Mouse (Mus musculus) spleen, postnatal 10 days (tissue): ENCODE measurements around the gene H2afz.
A peak's percentile ranks its signal among the peaks of the same experiment; 100 is the strongest.
"Not testable (repeated sequence)": the region's sequence is repeated elsewhere in the genome, so short reads cannot be mapped to it uniquely, and the experiment has no call there.

Experiments used
- DNase-seq, 2 experiments: peaks; one replicate each; pipeline ENCODE4 v3.0.0; 2021 to 2022; ENCODE audit warnings: low spot score in 2 of 2

The H2afz gene

DNA sequence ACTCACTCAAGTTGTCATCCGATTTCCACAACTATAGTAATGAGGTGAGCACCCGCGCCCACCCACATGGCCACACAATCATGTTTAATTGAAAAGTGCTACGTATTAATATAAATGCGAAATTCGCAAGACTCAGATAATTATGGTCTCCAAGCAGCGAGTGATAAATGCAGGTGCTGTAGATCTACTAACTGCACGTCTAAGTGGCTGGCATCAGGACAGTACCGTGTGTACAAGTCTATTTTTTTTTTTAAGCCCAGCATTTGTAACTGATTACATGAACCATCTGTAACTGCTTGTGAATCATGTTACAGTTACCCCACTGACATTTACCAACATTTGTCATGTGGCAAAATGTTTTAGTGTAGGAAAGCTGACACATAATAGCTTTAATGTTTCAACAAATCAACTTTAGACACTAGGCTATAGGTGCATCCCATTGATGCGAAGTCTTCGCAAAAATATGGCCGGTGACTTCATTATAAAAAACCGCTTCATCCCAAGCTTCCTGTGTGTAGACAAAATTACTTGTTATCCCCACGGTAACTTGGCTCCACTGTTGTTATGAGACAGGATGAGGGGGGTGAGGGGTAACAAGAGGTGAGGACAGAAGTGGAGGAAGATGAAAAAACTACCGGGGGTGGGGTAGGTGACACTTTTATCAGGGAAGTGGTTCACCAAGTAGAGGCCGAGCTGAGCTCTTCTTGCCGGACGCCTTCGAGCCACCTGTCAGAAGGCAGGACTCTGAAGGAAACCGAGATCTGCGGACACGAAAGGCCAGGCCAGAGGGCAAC, 760 bp upstream of the H2afz start:
- no peak for DNase-seq

DNA sequence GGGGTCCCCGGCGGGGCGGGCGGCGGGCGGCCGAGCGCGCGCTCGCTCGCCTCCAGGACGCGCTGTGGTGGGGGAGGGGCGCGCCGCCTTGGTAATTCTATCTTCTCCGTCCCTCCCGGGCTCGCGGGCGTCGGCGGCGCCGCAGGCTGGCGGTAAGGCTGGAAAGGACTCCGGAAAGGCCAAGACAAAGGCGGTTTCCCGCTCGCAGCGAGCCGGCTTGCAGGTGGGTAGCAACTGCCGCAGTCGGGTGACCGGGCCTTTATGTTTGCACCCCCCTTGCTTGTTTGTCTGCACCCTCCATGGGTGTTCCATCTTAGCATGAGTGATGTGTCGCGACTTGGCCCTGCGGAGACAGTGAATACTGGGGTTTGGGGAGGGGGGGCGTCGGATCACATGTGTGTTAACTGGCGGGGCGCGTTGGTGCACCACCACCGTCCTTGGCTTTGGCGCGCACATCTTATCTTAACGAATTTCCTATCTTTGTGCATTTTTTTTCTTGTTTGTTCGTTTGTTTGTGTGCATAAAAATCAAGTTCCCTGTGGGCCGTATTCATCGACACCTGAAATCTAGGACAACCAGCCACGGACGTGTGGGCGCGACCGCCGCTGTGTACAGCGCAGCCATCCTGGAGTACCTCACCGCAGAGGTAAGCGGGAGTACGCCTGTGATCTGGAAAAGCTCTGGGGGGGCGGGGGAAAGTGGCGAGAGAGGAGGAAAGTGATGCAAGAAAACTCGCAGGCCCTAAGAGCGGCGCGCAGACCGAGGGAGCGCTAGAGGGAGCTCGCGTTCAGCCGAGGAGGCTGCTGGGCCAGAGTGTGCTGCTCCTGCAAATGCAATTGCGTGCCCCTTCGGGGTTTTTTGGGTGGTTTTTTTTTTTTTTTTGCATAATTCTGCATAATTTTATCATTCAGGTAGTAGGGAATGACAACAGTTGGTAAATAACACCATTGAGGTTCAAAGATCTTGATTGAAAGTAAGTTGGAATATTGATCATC, 998 bp downstream of the H2afz start:
- DNase-seq: peak; percentile 83 to 95

DNA sequence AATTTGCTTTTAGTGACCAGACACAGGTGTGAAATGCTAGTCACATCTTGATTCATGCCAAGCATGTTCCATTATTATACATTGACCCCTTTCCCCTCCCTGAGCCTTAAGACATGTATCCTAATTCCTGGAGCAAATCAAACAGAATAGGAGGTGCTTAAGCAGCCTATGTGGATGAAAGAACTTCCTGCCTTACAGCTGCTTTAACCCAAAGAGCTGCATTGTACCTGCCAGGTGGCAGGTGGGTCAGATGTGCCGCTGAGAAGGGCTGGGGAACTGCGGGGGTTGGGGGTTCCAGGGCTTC, 2.8 kb downstream of the H2afz start:
- no peak for DNase-seq

DNA sequence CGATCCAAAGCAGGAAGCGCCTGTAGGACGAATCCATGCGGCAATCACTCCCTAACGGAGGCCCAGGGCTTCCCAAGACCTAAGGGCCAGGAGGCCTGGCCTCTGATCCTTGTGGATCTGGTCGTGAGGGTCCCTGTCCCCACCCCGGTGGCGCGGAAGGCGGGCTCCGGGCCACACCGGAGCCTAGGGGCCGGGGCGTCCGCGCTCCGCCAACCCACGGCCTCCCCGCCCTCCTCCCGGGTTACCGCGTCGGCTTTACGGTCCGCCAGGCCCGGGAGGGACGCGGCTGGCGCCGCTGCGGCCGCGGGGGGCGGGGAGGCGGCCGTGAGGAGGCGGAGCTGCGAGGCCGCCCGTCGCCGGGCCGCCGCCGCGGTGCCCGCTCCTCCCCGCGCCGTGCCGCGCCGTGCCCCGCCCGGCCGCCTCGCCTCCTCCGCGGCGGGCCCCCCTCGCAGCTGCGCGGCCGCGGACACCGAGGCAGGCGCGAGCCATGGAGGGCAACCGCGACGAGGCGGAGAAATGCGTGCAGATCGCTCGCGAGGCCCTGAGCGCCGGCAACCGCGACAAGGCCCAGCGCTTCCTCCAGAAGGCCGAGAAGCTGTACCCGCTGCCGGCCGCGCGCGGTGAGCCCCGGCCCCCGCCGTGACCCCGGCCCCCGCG, 3.3 kb downstream of the H2afz start, which contains the start of gene Dnajb14:
TSS of gene Dnajb14 (plus strand) at position 239 of the 657 bp plus-strand sequence.
- DNase-seq: peak; percentile 71 to 75

DNA sequence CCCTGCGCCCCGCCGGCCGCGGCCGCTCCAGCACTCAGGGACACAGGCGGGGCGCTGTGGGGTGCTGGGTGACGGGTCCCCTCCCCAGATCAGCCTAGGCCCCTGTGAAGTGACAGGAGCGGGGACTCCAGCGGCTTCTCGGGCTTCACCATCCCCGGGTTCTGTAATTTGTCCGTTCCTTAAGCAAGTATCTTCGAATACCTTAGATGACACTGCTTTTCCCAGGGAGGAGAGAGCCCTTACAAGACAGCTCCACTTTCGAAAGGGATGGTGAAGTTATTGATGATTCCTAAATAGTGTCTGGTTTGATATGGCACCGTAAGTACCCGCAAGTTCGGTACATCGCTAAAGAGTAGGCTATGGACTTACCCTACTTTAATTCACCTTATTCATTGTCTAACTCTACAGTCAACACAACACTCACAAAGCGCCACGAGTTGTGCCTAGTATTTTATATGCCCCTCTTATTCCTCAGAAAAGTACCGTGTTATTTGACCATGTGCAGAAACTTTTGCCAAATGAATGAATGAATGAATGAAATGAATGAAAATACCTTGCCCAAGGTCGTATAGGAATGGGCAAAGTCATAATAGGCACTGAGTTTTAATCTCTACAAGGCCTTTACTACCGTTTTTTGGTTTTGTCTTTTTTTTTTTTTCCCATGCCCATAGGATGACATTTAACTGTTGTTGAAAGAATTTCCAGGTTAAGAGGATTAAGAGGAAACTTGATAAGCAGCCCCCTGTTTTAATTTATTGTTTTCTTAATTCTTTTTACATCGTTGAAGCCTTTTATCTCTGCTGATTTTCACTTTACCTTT, 4.0 kb downstream of the H2afz start:
- no peak for DNase-seq

DNA sequence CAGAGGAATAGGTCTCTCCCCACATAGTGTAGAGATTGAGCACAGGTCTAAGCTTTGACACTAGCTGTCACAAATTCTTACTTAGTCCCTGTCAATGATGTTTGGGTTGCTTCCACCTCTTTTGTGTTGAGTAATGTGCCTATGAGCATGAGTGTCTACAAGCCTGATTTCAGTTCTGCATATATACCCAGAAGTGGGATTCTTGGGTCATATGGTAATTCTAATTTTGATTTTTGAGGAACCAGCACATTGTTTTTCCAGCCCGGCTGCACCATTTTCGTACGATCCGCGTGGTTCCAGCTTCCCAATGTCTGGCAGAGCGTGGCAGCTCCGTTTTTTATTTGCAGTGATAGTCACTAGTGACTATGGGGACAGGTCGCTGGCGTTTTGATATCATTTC, 5.1 kb downstream of the H2afz start:
- no peak for DNase-seq

DNA sequence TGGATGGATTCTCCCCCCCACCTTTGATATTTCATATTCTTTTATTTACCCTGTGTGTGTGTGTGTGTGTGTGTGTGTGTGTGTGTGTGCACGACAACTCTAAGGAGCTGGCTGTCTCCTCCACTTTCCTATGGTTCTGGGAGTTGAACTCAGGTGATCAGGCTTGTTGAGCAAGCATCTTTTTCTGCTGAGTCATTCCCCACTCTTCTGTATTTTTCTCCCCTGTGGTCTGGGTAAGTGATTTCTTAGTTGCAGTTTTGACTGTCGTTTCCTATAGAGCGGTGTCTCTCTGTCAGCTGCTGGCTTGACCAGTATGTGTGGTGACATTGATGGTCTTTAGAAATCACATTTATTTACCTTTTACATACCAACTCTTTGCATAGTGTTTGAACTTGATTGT, 15.0 kb downstream of the H2afz start:
- DNase-seq: no peak

DNA sequence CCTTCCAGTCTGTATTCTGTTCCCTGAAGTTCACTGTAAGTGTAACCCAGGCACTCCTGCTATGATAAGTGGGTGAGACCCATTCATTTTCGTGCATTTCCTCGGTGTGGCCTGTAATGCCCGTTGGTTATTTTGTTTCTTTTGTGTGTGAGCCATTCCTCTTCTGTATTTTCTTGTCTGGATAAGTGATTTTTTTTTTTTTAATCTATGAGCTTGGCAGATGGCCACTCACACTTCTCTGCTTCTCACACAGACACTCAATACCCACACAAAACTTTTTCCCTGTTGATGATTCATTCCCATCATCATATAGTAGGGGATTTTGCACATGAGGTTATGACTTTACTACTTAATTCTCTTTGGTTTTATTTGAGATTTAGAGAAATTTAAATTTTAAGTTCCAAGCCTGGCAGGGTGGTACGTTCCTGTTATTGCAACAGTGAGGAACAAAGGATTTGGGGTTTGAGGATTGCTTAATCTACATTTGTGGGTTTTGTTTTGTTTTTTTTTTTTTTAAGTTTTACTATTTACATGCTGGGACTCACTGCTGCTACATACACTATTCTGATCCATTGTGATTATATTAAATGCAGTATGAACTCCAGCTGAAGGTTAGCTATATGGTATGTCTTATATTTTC, 15.9 kb downstream of the H2afz start:
- DNase-seq: no peak

DNA sequence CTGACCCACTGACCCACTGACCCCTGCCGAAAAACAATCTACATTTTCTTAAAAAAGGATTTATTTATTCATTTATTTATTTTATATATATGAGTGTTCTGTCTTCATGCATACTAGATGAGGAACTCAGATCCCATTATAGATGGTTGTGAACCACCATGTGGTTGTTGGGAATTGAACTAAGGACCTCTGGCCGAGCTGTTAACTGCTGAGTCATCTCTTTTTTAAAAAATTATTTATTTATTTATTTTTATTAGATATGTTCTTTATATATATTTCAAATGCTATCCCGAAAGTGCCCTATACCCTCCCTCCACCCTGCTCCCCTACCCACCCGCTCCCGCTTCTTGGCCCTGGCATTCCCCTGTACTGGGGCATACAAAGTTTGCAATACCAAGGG, 16.8 kb downstream of the H2afz start:
- no peak for DNase-seq

DNA sequence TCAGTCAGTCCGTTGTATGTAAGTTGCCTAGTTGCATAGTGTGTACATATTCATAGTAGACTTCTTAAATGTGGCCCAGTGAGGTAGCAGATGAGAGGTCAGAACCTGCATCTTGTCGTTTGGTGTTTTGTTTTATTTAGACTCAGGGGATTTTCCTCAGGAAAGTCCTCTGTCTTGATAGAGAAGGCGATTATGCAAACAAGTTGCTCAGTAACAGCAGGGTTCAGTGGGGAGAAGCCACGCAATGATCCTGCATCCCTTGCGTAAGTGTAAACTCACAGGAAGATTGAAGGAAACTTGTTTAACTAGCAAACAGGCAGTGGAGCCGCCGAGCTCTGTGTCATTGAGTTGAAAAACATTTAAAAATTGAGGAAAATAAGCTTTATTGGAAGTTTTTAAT, 23.7 kb downstream of the H2afz start:
- no peak for DNase-seq

DNA sequence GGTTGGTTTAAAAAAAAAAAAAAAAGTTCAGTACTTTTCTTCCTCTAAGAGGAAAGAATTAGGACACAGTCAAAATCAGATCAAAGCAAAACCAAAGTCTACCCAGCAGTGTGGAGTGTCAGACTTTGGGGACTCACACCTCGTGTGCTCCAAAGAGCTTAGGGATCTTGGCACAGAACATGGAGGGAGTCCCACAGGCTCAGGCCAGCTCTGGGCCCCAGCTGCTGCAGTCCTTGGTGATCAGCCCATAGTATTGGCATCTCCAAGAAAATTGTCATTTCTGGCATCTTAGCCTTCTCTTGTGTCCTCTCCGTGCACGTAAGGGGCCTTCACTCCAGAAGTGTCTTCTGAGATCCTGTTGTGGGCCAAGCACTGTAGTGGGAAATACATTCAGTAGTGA, 26.8 kb downstream of the H2afz start:
- DNase-seq: no peak

DNA sequence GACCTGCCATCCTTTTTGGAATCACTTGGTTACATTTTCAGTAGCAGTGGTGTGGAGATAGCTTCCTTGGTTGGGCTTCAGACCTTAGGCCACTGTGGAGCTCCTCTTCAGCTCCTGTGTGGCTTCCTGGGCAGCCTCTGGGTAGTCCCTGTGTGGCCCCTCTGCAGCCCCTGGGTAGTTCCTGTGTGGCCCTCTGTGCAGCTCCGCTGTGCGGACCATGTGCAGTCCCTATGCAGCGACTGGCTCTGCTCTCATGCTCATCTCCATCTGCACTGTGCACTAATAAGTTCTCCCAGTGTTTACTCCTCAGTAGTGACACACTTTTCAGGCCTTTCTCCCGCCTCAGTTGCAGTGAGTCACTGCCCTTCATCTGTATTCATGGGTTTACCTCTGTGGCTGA, 27.8 kb downstream of the H2afz start:
- DNase-seq: no peak

DNA sequence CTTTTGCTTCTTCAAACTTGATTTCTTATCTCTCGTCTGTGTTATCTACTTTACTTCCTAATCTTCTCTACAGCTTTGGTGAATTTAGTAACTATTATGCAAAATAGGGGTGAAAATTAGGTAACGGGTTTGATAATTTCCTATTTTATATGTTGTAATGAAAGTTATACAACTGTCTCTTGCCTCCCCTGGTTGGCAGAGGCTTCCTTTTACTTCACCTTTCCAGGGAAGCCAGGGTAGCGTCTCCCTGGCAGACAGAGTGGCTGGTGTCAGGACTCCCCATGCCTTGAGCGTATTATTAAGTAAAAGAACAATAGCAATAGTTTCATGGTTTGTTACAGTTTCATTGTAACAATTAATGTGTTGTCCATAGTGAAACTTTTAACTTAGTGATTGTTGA, 29.5 kb downstream of the H2afz start:
- no peak for DNase-seq

DNA sequence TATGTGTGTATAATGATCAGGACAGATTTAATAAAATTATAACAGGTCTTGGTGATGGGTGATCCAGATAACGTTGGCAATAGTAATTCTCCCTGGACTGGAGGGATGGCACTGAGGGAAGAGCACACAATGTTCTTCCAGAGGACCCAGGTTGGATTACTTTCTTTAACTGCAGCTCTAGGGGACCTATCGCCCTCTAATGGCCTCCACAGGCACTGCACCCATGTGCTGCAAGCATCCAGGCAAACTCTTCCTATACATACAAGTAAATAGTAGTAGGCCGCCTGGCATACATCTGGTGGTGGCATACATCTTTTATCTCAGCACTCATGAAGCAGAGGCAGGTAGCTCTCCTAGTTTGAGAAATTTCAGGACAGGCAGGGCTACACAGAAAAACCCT, 30.9 kb downstream of the H2afz start:
- peak in 1 of 2 experiments; percentile 37 for DNase-seq

DNA sequence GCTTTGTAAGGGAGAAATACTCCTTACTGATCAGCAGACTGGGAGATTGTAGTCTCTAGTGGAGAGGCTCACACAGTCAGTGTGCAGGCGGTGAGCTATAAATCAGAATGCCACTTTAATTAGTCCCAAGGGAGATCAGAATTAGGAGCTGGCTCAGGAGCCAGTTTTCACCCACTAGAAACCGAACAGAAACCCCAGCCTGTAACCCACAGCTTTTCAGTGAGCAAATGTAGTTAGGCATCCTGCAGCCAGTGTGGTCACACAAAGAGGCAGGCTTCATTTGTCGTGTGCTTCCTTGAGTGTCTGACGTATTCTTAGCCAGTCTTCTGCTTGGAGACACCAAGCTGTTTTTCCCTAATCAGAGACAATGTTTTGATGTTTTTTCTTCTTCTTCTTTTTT, 32.1 kb downstream of the H2afz start:
- no peak for DNase-seq

DNA sequence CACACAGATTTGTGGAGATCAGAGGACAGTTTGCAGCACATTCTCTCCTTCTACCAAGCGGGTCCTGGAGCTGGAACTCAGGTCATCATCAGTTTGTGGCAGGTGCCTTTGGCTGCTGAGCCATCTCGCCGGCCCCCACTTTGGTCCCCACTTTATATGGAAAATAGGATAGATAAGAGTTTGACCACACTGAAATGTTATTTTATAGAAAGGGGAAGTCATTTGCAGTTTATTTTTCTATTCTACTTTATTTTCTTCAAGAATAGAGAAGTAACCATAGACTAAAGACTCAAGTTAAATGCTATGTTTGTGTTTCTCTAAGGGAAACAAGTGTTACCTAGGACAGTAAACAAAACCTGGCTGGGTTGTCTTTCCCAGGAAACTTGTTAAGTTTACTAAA, 32.6 kb downstream of the H2afz start:
- no peak for DNase-seq

DNA sequence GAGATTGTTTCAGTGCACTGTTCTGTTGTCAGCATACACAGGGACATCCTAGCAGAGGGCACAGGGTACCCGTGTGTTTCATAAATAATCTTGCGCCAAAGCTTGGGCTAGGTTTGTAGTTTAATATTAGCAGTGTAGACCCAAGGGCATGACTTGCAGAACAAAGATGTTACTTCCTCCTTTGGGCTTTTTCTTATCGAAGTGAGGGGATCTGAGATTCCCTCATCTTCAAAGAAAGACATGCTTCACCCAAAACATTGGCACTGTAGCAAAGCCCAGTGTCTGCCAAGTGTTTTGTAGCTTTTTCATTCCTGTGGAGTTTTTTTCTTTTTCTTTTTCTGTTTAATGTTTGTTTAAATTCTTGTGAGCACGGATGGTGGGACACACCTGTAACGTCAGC, 33.4 kb downstream of the H2afz start:
- DNase-seq: no peak

DNA sequence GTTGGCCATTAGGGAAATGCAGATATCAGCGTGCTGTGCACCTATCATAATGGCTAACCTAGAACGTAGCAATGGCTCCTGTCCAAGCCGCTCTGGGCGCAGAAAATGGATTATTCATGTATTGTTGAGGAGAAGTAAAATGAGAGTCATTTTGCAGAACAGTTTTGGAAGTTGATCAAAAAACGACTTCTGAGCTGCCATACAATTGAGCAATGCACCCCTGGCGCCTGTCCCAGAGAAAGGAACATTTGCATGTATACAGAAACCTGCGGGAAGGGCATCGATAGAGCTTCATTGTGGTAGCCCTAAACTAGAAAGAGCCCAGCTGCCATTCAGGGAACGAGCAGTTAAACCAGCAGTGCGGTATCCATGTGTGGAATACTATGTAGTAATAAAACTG, 35.9 kb downstream of the H2afz start:
- no peak for DNase-seq

DNA sequence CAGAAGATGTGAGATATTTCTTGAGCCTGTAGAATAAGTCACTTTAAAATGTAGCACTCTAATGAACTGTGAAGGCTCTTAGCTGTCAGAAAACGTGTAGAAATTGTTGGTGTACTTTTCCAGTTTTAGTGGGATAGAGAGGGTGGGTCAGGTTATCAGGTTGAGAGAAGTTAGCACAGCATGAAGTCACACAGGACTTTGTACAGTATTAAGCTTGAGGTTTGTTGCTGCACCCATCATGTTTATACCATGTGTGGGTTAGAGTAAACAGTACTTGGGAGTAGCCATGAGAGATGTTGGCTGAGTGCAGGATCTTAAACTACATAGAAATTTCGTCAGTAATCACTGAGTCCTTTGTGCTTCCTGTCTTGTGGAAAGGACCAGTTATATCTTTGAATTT, 48.8 kb downstream of the H2afz start:
- DNase-seq: no peak

DNA sequence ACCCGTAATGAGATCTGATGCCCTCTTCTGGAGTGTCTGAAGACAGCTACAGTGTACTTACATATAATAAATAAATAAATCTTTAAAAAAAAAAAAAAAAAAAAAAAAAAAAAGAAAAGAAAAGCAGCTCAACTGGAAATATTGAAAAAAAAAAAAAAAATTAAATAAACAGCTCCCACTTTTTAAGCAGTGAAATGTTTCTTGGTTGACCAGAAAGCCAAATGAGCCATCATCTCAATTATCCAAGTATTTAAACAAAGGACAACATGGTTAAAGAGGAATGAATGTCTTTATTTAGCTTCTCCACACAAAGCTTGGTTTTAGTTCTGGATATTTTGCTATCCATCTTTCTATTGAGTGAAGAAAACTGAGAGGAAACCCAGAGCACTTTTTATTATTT, 50.3 kb downstream of the H2afz start:
- DNase-seq: not testable (repeated sequence)
